Mouse (Mus musculus) embryonic facial prominence, embryonic 14.5 days (tissue): ENCODE results near the gene Foxp1. TPM values are rescaled to one million over a fixed set of nuclear protein-coding genes. Genes with fewer than 3 reads are reported as not detected.
A peak's percentile ranks its signal among the peaks of the same experiment; 100 is the strongest.

Experiments used
- ATAC-seq: fragments of 200-750 bp; cut with Nextera tagmentation; 2 replicates; pipeline ENCODE4 v1.8.0; 2017; ENCODE audit warnings: low read depth, moderate number of reproducible peaks, moderate TSS enrichment
- DNase-seq: peaks from one replicate; pipeline ENCODE4 v3.0.0-alpha.2; 2015; ENCODE audit warnings: low spot score
- H3K27ac ChIP-seq: fragments of 300-500 bp; sonication (generic); replicated peaks from 2 replicates; pipeline ENCODE4 v1.5.1; 2014; ENCODE audit warnings: low read depth, mild to moderate bottlenecking, low read length, moderate library complexity
- H3K27me3 ChIP-seq: fragments of 300-500 bp; sonication (generic); replicated peaks from 2 replicates; pipeline ENCODE4 v1.6.1; 2014; ENCODE audit warnings: low read length; ENCODE audit not compliant: control insufficient read depth, insufficient read depth
- H3K36me3 ChIP-seq: fragments of 300-500 bp; sonication (generic); 2 replicates; pipeline ENCODE4 v1.6.1; 2014; ENCODE audit warnings: low read length, mixed read lengths; ENCODE audit not compliant: control insufficient read depth, insufficient read depth
- H3K4me1 ChIP-seq: fragments of 300-500 bp; sonication (generic); 2 replicates; pipeline ENCODE4 v1.6.1; 2014; ENCODE audit warnings: antibody characterized with exemption, low read length; ENCODE audit not compliant: control insufficient read depth, insufficient read depth
- H3K4me2 ChIP-seq: fragments of 300-500 bp; sonication (generic); 2 replicates; pipeline ENCODE4 v1.6.1; 2014; ENCODE audit warnings: low read depth, mild to moderate bottlenecking, low read length, moderate library complexity, mixed read lengths
- H3K4me3 ChIP-seq: fragments of 300-500 bp; sonication (generic); 2 replicates; pipeline ENCODE4 v1.5.1; 2014; ENCODE audit warnings: low read depth, mild to moderate bottlenecking, low read length
- H3K9ac ChIP-seq: fragments of 300-500 bp; sonication (generic); 2 replicates; pipeline ENCODE4 v1.6.1; 2014; ENCODE audit warnings: low read depth, mild to moderate bottlenecking, low read length, moderate library complexity, mixed read lengths
- H3K9me3 ChIP-seq: fragments of 300-500 bp; sonication (generic); 2 replicates; pipeline ENCODE4 v1.6.1; 2016; ENCODE audit warnings: low read length; ENCODE audit not compliant: control insufficient read depth
- WGBS: fragments of 180-500 bp; shearing (Covaris S2); extraction: QIAGEN DNeasy Blood & Tissue Kit; methylation state at CpG from one replicate; pipeline ENCODE4 v1.1.7; 2014; 5-methylcytosine and 5-hydroxymethylcytosine counted together
- polyA plus RNA-seq: library from polyadenylated mRNA; unstranded; fragments of >200 nt; fragmentation: Nextera tagmentation; extraction: Ambion mirVana; gene quantifications from 2 replicates; pipeline ENCODE4 v1.2.1, GENCODE M21; 2014

Foxp1 gene
- polyA plus RNA-seq, 1 experiment from 2014 or later, result 80.1 TPM

DNA sequence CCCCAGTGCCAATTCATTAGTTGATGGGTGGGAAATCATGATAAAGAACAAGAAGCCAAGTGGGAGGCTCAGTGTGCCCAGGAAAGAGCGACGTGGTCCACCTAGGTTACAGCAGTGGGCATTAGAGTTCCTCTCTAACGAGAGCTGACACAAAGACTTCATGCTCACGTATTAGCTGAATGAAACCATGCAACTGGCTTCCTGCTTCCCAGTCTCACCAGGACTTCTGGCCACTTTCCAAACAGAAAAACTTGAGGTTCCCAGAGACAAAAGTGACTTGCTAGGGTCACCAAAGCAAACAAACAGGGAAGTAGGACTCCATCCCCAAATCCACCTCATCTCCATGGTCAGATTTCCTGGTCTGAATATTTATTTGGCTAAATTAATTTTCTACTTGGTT is 144.8 kb downstream of the Foxp1 start:
- WGBS, result 56% methylated on average over 4 of the region's 4 CpGs
- peaks cover 15% of the 10 kb centered on the region for H3K4me1 ChIP-seq
- no peak overlapping the region for H3K27ac ChIP-seq
- no peaks in the 10 kb centered on the region for H3K27me3 ChIP-seq
- no peak overlapping the region for H3K9ac ChIP-seq
- ATAC-seq (no peak), DNase-seq (no peak)
- no peak overlapping the region for H3K4me3 ChIP-seq
- H3K9me3 ChIP-seq, result no peaks in the 10 kb centered on the region
- H3K36me3 ChIP-seq, result no peaks in the 10 kb centered on the region
- H3K4me2 ChIP-seq, result no peak overlapping the region

DNA sequence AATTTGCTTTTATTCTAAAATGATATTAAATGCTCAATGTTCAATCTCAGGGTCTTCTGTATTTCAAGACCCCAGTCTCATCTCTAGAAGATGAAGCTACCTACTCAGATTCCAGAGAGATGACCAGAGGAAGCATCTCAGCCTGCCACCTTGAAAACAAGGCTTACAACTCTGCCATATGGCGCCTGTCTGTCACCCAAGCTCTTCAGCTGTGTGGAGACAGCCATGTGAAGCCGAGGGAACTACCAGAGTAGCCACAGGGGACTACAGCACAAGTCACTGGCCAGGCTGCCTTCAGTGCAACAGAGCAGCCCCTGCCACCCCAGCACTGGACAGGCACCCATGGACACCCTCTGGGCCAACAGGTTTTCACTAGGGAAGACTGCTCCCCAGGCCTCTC is 145.4 kb downstream of the Foxp1 start:
- no peaks in the 10 kb centered on the region for H3K9me3 ChIP-seq
- peaks cover 15% of the 10 kb centered on the region for H3K4me1 ChIP-seq
- no peak overlapping the region for H3K4me2 ChIP-seq
- H3K27ac ChIP-seq, result no peak overlapping the region; the same call in 1 of the 2 replicates
- H3K27me3 ChIP-seq, result no peaks in the 10 kb centered on the region
- H3K36me3 ChIP-seq, result no peaks in the 10 kb centered on the region
- no peak overlapping the region for H3K4me3 ChIP-seq
- H3K9ac ChIP-seq, result no peak overlapping the region
- ATAC-seq (no peak), DNase-seq (no peak)
- 49% methylated on average over 2 of the region's 2 CpGs for WGBS

DNA sequence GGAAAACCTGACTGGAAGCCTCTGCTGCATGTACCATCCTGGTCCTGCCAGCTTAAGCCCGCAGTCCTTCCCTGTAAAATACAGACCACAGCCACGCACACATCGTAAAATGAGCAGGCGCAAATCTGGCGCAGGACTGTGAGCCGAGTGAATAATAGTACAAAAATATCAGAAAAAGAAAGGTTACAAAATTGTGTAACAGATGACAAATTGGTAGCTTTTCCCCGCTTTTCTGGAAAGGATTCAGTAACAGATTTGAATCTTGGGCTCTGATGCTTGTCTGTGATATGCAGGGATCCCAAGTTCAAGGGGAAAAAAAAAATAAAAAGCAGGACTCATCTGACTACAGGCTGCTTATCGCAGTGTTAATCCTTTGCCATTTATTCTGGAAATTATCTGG is 145.8 kb downstream of the Foxp1 start:
- Histone ChIP-seq H3K9me3 (no peaks in the 10 kb centered on the region), H3K9ac (0 out of 2 replicates have a peak overlapping the region, but pooled peaks have one; percentile 19), H3K36me3 (no peaks in the 10 kb centered on the region), H3K4me3 (no peak overlapping the region), H3K4me1 (peaks cover 15% of the 10 kb centered on the region), H3K27me3 (no peaks in the 10 kb centered on the region), H3K27ac (no peak overlapping the region), H3K4me2 (no peak overlapping the region)
- DNase-seq (no peak), ATAC-seq (no peak)
- WGBS, result 77% methylated on average over 8 of the region's 8 CpGs

DNA sequence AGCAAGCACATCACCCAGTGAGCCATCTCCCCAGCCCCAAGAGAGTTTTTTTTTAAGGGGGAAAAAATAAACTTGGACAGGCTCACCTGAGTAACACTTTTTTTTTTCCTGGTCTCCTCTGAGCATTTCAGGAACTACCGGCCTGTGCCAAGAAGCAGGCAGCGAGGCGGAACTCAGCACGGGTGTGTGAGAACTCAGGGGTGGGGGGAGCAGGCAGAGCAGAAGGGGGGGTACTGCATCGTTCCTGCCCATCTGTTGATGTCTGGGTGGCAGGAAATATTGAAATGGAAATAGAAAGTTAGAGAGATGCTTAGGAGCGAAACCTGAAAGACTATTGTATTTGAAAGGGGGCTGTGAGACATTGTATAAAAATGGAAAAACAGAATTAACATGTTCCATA is 146.7 kb downstream of the Foxp1 start:
- ATAC-seq (no peak), DNase-seq (peak; percentile 16)
- Histone ChIP-seq H3K36me3 (no peaks in the 10 kb centered on the region), H3K4me2 (no peak overlapping the region), H3K9me3 (no peaks in the 10 kb centered on the region), H3K27ac (no peak overlapping the region), H3K4me1 (peaks cover 15% of the 10 kb centered on the region), H3K4me3 (no peak overlapping the region), H3K9ac (0 out of 2 replicates have a peak overlapping the region, but pooled peaks have one; percentile 19), H3K27me3 (no peaks in the 10 kb centered on the region)
- WGBS, result 43% methylated on average over 6 of the region's 6 CpGs

DNA sequence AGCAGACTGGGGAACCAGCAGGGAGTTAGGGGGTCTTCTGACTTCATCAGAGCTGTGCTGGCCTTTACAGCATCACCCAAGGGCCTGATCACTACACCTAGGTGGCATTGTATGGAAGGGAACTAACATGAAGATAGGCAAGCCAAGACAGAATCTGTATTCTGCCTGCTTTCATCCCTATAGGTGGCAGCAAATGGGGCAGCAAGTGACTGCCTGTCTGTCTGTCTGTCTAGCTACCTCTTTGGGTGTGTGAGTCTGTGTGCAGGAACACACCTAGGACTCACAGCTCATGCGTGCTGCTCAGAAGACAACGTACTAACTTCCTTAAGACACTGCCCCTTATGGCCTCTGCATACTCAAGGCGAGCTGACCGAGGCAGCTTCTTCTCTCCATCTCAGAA is 147.1 kb downstream of the Foxp1 start:
- ATAC-seq, result no peak
- Histone ChIP-seq H3K36me3 (no peaks in the 10 kb centered on the region), H3K9ac (no peak overlapping the region), H3K27me3 (no peaks in the 10 kb centered on the region), H3K4me2 (no peak overlapping the region), H3K27ac (no peak overlapping the region; the same call in 1 of the 2 replicates), H3K4me3 (no peak overlapping the region), H3K9me3 (no peaks in the 10 kb centered on the region), H3K4me1 (peaks cover 15% of the 10 kb centered on the region)
- DNase-seq, result no peak
- 65% methylated on average over 4 of the region's 4 CpGs for WGBS

DNA sequence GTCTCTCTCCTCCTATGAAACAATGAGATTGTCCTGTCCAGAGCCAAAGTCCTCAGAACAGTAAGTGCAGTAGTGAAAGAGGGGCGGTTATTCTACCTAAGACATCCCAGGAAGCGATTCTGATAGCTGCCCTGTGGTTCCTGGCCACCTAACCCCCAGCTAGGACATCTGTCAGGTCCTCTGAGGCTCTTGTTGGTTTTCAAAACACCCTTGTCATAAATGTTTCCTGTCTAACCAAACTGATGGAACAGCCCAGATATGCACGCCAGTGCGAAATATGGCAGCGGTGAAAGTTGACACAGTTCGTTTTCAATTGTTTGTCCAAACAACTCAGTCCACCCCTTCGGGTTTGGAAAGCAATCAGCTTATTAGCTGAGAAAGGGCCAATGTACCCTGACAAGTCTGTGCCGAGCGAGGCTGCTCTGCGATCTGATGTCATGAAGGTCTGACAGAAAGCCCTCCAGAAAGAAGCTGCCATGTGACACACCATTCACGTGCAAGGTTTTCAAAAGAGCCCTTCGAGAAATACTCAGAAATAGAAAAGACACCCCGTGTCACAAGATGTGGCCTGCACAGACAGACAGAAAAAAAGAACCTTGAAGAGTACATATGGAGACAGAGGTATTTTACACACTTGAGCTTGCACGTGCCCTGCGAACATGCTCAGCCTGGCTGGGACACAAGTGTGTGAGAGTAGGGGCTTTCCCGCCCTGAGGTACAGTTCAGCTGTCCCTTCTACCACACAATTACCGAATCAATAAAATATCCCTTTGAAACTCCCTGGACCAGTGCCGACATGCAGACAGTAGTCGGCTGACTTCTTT is 147.9 kb downstream of the Foxp1 start:
- WGBS, result 58% methylated on average over 19 of the region's 19 CpGs
- Histone ChIP-seq H3K4me3 (no peak overlapping the region), H3K27me3 (no peaks in the 10 kb centered on the region), H3K9ac (no peak overlapping the region), H3K36me3 (no peaks in the 10 kb centered on the region), H3K27ac (no peak overlapping the region; the same call in 1 of the 2 replicates), H3K9me3 (no peaks in the 10 kb centered on the region), H3K4me2 (no peak overlapping the region), H3K4me1 (peaks cover 15% of the 10 kb centered on the region)
- ATAC-seq, result peak; percentile 62
- peak; percentile 75 for DNase-seq

DNA sequence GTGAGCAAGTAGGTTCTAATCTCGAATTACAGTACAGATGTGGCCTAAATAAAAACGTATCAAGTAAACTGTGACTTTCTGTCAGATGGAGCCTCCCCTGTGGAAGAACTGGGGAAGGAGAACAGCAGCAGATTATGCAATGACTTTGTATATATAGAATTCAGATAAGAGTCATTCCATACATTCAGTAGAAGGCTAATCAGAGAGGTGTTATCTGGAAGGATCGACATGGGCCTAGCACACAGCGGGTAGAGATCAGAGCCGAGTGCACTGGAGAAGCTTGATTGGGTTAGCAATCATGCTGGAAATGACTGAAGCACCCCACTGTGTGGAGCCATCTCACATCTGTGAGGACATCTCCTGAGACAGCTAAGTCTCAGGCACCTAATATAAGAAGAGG is 150.1 kb downstream of the Foxp1 start:
- no peaks in the 10 kb centered on the region for H3K9me3 ChIP-seq
- no peak overlapping the region for H3K4me2 ChIP-seq
- no peak overlapping the region for H3K9ac ChIP-seq
- H3K4me3 ChIP-seq, result no peak overlapping the region
- 87% methylated on average over 5 of the region's 5 CpGs for WGBS
- H3K27ac ChIP-seq, result no peak overlapping the region
- peaks cover 15% of the 10 kb centered on the region for H3K4me1 ChIP-seq
- DNase-seq (no peak), ATAC-seq (no peak)
- no peaks in the 10 kb centered on the region for H3K27me3 ChIP-seq
- no peaks in the 10 kb centered on the region for H3K36me3 ChIP-seq

DNA sequence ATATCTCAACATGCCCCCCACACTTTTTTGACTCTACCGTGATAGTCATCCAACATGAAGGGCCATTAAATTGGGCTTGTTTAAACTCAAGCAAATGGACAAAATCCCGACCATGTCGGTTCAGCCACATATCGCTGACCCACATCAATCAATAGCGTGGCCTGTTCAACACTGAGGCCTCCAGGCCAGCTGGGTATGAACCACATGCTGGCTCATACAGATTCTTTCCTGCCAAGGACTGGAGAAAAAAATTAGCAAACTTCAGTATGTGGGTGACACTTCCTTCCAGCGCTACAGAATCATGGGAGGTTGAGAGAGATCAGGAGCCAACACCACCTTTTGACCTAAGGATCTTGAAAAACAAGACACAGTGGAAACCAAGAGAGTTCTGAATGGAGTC is 150.5 kb downstream of the Foxp1 start:
- Histone ChIP-seq H3K4me2 (no peak overlapping the region), H3K27me3 (no peaks in the 10 kb centered on the region), H3K36me3 (no peaks in the 10 kb centered on the region), H3K9me3 (no peaks in the 10 kb centered on the region), H3K9ac (no peak overlapping the region), H3K27ac (no peak overlapping the region), H3K4me1 (peaks cover 15% of the 10 kb centered on the region), H3K4me3 (no peak overlapping the region)
- ATAC-seq (no peak), DNase-seq (no peak)
- WGBS, result 82% methylated on average over 6 of the region's 6 CpGs

DNA sequence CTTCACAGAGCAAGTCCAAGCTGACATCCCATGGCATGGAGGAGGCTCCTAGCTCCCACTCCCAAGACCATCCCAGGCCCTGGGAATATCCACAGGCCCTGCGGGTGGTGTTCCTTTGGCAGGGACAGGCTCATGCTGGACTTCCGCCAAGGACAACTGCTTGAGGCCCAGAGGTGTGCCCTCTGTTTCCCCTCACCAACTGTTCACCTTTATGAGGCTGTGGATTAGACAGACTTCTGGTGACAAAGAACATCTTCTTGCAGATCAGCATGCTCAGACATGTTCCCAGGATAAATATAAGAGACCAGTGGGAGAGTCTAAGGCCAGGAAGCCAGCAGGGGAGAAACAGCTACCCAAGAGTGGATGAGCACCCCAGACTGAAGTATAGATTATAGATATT is 152.6 kb downstream of the Foxp1 start:
- Histone ChIP-seq H3K27me3 (no peaks in the 10 kb centered on the region), H3K9me3 (no peaks in the 10 kb centered on the region), H3K9ac (no peak overlapping the region), H3K36me3 (no peaks in the 10 kb centered on the region), H3K4me1 (no peaks in the 10 kb centered on the region; the same call in 1 of the 2 replicates), H3K4me3 (no peak overlapping the region), H3K27ac (no peak overlapping the region), H3K4me2 (no peak overlapping the region)
- WGBS, result 85% methylated on average over 2 of the region's 2 CpGs
- ATAC-seq (no peak), DNase-seq (no peak)
